Mouse (Mus musculus) ovary, postnatal 36 days (tissue): ENCODE results near the gene Zfp942.

Experiments
- DNase-seq: peaks from one replicate; pipeline ENCODE4 v3.0.0; 2022; ENCODE audit warnings: low spot score, mixed read lengths

Zfp942 gene

GRCm38 (mm10) chr17:21962107-21962907, at the start of gene Zfp942, which contains the start of gene Zfp943:
Zfp942 (minus strand) TSS chr17:21962464.
Zfp943 (plus strand) TSS chr17:21962552.
- peak; percentile 70 for DNase-seq

GRCm38 (mm10) chr17:21963302-21963701, 1.0 kb upstream of the Zfp942 start:
- no peak for DNase-seq

- peak; percentile 49 for DNase-seq
Observed at GRCm38 (mm10) chr17:21909456-21910052, 52.7 kb downstream of the Zfp942 start, which contains the start of gene Zfp995. Zfp995 (minus strand) TSS chr17:21909926.

- no peak for DNase-seq
Observed at GRCm38 (mm10) chr17:21909039-21909438, 53.2 kb downstream of the Zfp942 start.
